Mouse (Mus musculus) bone marrow, adult 2 months (tissue): ENCODE data around the gene Tesk2.

Source experiments
- CTCF ChIP-seq: fragments of 200-500 bp; IDR thresholded peaks from 2 replicates; pipeline ENCODE4 v1.5.1; 2011; ENCODE audit warnings: low read length, control low read depth; ENCODE audit not compliant: control insufficient read depth, insufficient read depth
- POLR2A ChIP-seq: fragments of 200-500 bp; IDR thresholded peaks from 2 replicates; pipeline ENCODE4 v1.6.1; 2011; ENCODE audit warnings: low read depth, mild to moderate bottlenecking, control low read depth, low read length, borderline replicate concordance; ENCODE audit not compliant: control insufficient read depth

DNA sequence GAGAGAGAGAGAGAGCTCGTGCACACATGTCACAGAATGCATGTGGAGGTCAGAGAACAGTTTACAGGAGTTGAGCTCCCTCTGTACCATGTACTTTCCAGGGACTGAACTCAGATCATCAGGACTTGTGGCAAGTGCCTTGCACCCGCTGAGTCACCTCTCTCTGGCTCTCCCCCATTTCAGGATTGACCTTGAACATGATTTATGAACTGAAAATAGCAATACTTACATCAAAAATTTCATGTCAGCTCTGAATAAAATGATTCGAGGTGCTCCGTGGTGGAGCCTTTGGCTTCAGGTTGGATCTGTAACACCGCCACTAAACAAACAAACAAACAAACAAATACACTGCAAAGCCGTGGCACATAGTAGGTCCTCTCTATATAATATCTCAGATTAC, 120.1 kb downstream of the Tesk2 start:
- TF ChIP-seq CTCF = no peak
- no peak for TF ChIP-seq POLR2A
